Mouse (Mus musculus): ENCODE measurements around the gene Gdpd1. TPM values are rescaled to one million over a fixed set of nuclear protein-coding genes. Genes with fewer than 3 reads are reported as not detected.
"Not testable (repeated sequence)": the region's sequence is repeated elsewhere in the genome, so short reads cannot be mapped to it uniquely, and the experiment has no call there.

The Gdpd1 gene
- polyA plus RNA-seq, 1 experiment from 2014 or later, result 50.7 TPM

DNA sequence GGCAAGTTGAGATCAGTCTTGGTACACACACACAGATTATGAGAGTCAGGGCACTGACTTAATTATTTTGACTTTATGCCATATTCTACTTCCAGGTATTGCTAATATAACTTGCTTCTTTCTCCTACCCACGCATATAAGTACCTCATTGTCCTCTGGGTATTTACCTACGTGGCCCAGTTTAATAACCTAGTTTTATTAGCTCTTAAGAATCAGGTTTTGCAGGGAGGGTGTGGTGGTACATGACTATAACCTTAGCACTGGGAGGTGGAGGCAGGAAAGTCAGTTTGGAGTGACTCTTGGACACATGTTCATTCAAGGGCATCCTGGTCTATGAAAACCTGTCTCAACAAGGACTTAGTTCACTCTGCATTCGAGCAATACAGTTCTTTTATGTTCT is 11.8 kb downstream of the Gdpd1 start:
- DNase-seq (ENCODE audit: low spot score), result no peak
- no peaks in the 10 kb centered on the region for H3K27me3 ChIP-seq (ENCODE audit: low read depth, poor library complexity, severe bottlenecking)

DNA sequence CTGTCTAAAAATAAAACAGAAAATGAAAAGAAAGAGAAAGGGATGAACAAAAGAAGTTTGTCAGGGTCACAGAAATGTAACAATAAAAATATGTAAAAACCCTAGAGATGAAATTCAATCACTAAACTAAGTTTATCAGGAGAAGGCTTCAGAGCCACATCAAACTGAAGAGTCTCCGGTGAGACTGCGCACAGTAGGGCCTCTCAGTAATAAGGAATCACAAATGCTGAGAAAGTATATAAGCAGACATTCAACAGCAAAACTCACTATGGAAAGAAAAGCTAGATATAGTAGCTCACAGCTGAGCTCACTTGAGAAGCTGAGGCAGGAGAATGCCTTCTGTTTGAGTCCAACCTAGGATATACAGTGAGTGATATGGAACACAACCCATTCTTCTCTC is 13.5 kb downstream of the Gdpd1 start:
- no peak overlapping the region for H3K27ac ChIP-seq (replicated peaks)
- no peak overlapping the region for H3K4me3 ChIP-seq
- 95% methylated on average over 2 of the region's 2 CpGs for WGBS
- peaks cover 64% of the 10 kb centered on the region for H3K36me3 ChIP-seq
- H3K27me3 ChIP-seq (ENCODE audit: low read depth, poor library complexity, severe bottlenecking), result no peaks in the 10 kb centered on the region
- 0 out of 2 replicates have a peak, but pooled peaks cover 2% of the 10 kb centered on the region for H3K4me1 ChIP-seq
- no peak for DNase-seq (ENCODE audit: low spot score)
- no peaks in the 10 kb centered on the region for H3K9me3 ChIP-seq (replicated peaks)

More for the DNA sequence above, 11.8 kb downstream of the Gdpd1 start:
- H3K36me3 ChIP-seq, result peaks cover 47% of the 10 kb centered on the region
- H3K9me3 ChIP-seq (replicated peaks), result no peaks in the 10 kb centered on the region
- 0 out of 2 replicates have a peak, but pooled peaks cover 2% of the 10 kb centered on the region for H3K4me1 ChIP-seq
- 76% methylated on average over 3 of the region's 3 CpGs for WGBS
- H3K27ac ChIP-seq (replicated peaks), result no peak overlapping the region
- no peak overlapping the region for H3K4me3 ChIP-seq

- 90% methylated on average over 6 of the region's 6 CpGs for WGBS
- Histone ChIP-seq H3K27ac (replicated peaks) (no peak overlapping the region), H3K4me3 (no peak overlapping the region), H3K4me1 (no peaks in the 10 kb centered on the region), H3K9me3 (replicated peaks) (no peaks in the 10 kb centered on the region), H3K27me3 (ENCODE audit: low read depth, poor library complexity, severe bottlenecking) (no peaks in the 10 kb centered on the region), H3K36me3 (peaks cover 73% of the 10 kb centered on the region)
- no peak for DNase-seq (ENCODE audit: low spot score)
Measured at GRCm38 (mm10) chr11:87056286-87056685, 17.6 kb downstream of the Gdpd1 start.

DNA sequence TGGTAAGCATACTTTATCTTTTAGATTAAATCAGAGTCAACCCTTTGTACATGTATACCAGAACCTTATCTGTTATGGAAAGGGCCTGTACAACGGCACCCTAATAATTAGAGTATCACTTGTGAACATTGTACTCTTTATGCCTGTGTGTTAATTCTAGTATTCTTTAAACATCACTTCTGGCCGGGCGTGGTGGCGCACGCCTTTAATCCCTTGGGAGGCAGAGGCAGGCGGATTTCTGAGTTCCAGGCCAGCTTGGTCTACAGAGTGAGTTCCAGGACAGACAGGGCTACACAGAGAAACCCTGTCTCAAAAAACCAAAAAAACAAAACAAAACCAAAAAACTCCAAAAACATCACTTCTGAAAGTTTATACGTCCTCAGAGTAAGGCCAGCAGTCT is 25.0 kb downstream of the Gdpd1 start:
- H3K36me3 ChIP-seq, result peaks cover 85% of the 10 kb centered on the region
- not testable (repeated sequence) for H3K9me3 ChIP-seq (replicated peaks); DNase-seq (ENCODE audit: low spot score); H3K27me3 ChIP-seq (ENCODE audit: low read depth, poor library complexity, severe bottlenecking); H3K4me3 ChIP-seq; H3K27ac ChIP-seq (replicated peaks); H3K4me1 ChIP-seq
- WGBS, result 95% methylated on average over 7 of the region's 7 CpGs

- no peak for DNase-seq (ENCODE audit: low spot score)
- Histone ChIP-seq H3K27ac (replicated peaks) (no peak overlapping the region), H3K36me3 (peaks cover 86% of the 10 kb centered on the region), H3K4me3 (no peak overlapping the region), H3K27me3 (ENCODE audit: low read depth, poor library complexity, severe bottlenecking) (no peaks in the 10 kb centered on the region), H3K9me3 (replicated peaks) (no peaks in the 10 kb centered on the region), H3K4me1 (no peaks in the 10 kb centered on the region)
- WGBS, result 91% methylated on average over 5 of the region's 5 CpGs
Measured at GRCm38 (mm10) chr11:87046968-87047367, 26.9 kb downstream of the Gdpd1 start.

GRCm38 (mm10) chr11:87043052-87043451 is 30.8 kb downstream of the Gdpd1 start:
- H3K27ac ChIP-seq (replicated peaks), result no peak overlapping the region
- H3K4me1 ChIP-seq, result no peaks in the 10 kb centered on the region
- no peaks in the 10 kb centered on the region for H3K9me3 ChIP-seq (replicated peaks)
- DNase-seq (ENCODE audit: low spot score), result no peak
- H3K36me3 ChIP-seq, result peaks cover 92% of the 10 kb centered on the region
- H3K27me3 ChIP-seq (ENCODE audit: low read depth, poor library complexity, severe bottlenecking), result no peaks in the 10 kb centered on the region
- 89% methylated on average over 3 of the region's 3 CpGs for WGBS
- no peak overlapping the region for H3K4me3 ChIP-seq

DNA sequence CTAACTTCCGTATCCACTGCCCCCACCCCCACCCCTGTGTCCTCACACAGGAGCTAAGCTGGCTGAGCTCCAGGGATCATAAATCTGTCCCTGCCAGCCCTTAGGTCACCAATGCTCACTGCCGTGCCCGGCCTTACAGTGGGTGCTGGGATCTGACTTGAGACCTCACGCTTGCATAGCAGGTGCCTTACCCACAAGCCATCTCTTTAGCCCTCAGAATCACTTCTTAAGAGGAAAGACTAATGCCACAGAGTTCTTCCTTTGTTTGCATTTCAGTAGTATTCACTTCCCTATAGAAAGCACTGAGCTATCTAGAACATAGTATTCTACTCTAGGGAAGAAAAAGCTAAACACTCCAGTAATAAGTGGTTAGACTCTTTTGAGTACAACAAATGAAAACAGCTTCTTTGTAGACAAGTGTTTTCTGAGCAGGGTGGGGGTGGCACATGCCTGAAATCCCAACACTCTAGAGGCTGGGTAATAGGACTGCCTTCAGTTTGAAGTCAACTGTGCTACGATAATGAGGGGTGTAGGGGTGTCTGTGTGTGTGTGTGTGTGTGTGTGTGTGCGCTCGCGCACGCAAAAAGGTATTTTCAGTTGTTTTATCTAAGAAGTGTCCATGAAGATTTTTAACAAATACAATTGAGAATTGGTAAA is 34.4 kb downstream of the Gdpd1 start:
- no peaks in the 10 kb centered on the region for H3K4me1 ChIP-seq
- no peak for DNase-seq (ENCODE audit: low spot score)
- H3K27me3 ChIP-seq (ENCODE audit: low read depth, poor library complexity, severe bottlenecking), result no peaks in the 10 kb centered on the region
- no peak overlapping the region for H3K4me3 ChIP-seq
- H3K27ac ChIP-seq (replicated peaks), result no peak overlapping the region
- 91% methylated on average over 9 of the region's 9 CpGs for WGBS
- peaks cover 94% of the 10 kb centered on the region for H3K36me3 ChIP-seq
- no peaks in the 10 kb centered on the region for H3K9me3 ChIP-seq (replicated peaks)

DNA sequence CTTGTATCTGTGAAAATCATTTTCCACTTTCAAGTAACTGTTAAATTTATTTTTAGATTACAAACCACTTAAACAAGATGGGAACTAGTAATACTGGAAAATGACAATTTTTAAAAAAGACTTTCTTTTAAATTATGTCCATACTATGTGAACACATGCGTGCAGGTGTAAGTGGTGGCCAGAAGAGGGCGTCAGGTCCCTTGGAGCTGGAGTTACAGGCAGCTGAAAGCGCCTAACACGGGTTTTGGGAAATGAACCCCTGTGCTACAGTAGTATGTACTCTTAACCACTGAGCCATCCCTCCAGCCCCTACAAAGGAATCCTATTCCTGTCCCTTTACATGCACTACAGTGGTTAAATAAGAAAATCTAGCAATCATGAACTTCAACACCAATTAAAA is 37.7 kb downstream of the Gdpd1 start:
- peaks cover 81% of the 10 kb centered on the region for H3K36me3 ChIP-seq
- no peaks in the 10 kb centered on the region for H3K9me3 ChIP-seq (replicated peaks)
- no peak overlapping the region for H3K4me3 ChIP-seq
- no peak overlapping the region for H3K27ac ChIP-seq (replicated peaks)
- DNase-seq (ENCODE audit: low spot score), result no peak
- no peaks in the 10 kb centered on the region for H3K27me3 ChIP-seq (ENCODE audit: low read depth, poor library complexity, severe bottlenecking)
- 73% methylated on average over 4 of the region's 4 CpGs for WGBS
- no peaks in the 10 kb centered on the region for H3K4me1 ChIP-seq

DNA sequence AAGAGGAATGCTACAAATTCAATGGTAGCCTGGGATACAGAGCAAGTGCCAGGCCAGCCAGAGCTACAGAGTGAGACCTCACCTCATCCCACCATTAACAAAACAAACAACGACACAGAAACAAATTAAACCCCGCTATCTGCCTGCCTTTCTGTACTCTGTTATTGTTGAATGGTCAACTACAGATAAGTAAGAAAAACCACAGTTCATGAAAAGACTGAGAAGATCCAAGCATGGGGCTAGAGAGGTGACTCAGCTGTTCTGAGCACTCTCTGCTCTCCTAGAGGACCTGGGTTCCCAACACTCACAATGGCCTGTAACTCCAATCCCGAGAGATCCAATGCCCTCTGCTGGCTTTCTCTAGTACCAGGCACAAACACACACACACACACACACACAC is 45.6 kb downstream of the Gdpd1 start:
- no peak overlapping the region for H3K4me3 ChIP-seq
- H3K36me3 ChIP-seq, result peaks cover 7% of the 10 kb centered on the region
- H3K27me3 ChIP-seq (ENCODE audit: low read depth, poor library complexity, severe bottlenecking), result no peaks in the 10 kb centered on the region
- no peaks in the 10 kb centered on the region for H3K4me1 ChIP-seq
- 87% methylated on average over 3 of the region's 3 CpGs for WGBS
- DNase-seq (ENCODE audit: low spot score), result no peak
- H3K27ac ChIP-seq (replicated peaks), result no peak overlapping the region
- H3K9me3 ChIP-seq (replicated peaks), result no peaks in the 10 kb centered on the region

DNA sequence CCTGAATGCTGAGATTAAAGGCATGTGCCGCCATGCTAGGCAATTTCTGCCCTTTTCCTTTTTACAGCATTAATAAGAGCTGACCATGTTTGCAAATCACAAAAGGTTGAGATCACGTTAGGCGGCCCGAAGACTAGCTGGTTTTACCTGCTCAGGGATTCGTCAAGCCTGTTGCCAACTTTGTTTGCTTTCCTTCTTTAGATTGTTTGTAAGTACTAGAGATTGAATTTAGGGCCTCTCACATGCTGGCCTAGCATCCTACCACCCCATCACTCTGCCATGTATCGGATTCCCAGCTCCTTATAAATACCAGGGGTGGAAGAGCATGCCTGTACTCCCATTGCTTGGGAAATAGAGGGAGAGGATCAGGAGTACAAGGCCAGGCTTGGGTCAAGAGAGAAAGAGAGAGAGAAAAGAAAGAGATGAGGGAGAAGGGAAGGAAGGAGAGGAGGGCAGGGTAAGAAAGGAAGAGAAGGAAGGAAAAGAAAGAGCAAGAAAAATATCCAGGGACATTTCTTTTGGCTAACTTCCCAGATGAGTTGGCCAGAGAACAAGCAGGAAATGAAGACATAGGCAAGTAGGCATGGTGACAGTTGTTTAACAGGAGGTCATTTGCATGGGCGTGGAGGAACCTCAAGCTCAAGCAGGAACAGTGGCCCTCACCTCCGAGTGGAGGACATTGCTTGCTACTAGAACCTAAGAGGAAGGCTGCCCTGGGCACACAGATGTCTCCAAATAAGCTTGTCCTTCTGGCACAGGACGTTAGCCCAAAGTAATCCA is 47.6 kb downstream of the Gdpd1 start:
- Histone ChIP-seq H3K36me3 (no peaks in the 10 kb centered on the region), H3K4me1 (no peaks in the 10 kb centered on the region), H3K9me3 (replicated peaks) (no peaks in the 10 kb centered on the region), H3K27ac (replicated peaks) (no peak overlapping the region), H3K27me3 (ENCODE audit: low read depth, poor library complexity, severe bottlenecking) (no peaks in the 10 kb centered on the region), H3K4me3 (no peak overlapping the region)
- no peak for DNase-seq (ENCODE audit: low spot score)
- WGBS, result 83% methylated on average over 9 of the region's 9 CpGs

- Histone ChIP-seq H3K27ac (replicated peaks) (no peak overlapping the region), H3K27me3 (ENCODE audit: low read depth, poor library complexity, severe bottlenecking) (no peaks in the 10 kb centered on the region), H3K36me3 (no peaks in the 10 kb centered on the region), H3K4me1 (no peaks in the 10 kb centered on the region), H3K4me3 (no peak overlapping the region), H3K9me3 (replicated peaks) (no peaks in the 10 kb centered on the region)
- WGBS, result 85% methylated on average over 3 of the region's 3 CpGs
- no peak for DNase-seq (ENCODE audit: low spot score)
Measured at GRCm38 (mm10) chr11:87025351-87025750, 48.5 kb downstream of the Gdpd1 start.

- H3K4me1 ChIP-seq; H3K4me3 ChIP-seq; H3K36me3 ChIP-seq; DNase-seq (ENCODE audit: low spot score); H3K27ac ChIP-seq (replicated peaks); H3K9me3 ChIP-seq (replicated peaks); H3K27me3 ChIP-seq (ENCODE audit: low read depth, poor library complexity, severe bottlenecking): not testable (repeated sequence)
- WGBS, result 67% methylated on average over 8 of the region's 8 CpGs
Measured at GRCm38 (mm10) chr11:87023240-87023639, 50.6 kb downstream of the Gdpd1 start.

- Histone ChIP-seq H3K27me3 (ENCODE audit: low read depth, poor library complexity, severe bottlenecking) (no peaks in the 10 kb centered on the region), H3K36me3 (no peaks in the 10 kb centered on the region), H3K27ac (replicated peaks) (no peak overlapping the region), H3K4me1 (no peaks in the 10 kb centered on the region), H3K9me3 (replicated peaks) (no peaks in the 10 kb centered on the region), H3K4me3 (no peak overlapping the region)
- 86% methylated on average over 4 of the region's 4 CpGs for WGBS
- DNase-seq (ENCODE audit: low spot score), result no peak
Measured at GRCm38 (mm10) chr11:87022765-87023164, 51.1 kb downstream of the Gdpd1 start.

All from midbrain, embryonic 10.5 days (tissue).